ENCODE assay signal across 12 mouse cellular contexts in the genomic region with DNA sequence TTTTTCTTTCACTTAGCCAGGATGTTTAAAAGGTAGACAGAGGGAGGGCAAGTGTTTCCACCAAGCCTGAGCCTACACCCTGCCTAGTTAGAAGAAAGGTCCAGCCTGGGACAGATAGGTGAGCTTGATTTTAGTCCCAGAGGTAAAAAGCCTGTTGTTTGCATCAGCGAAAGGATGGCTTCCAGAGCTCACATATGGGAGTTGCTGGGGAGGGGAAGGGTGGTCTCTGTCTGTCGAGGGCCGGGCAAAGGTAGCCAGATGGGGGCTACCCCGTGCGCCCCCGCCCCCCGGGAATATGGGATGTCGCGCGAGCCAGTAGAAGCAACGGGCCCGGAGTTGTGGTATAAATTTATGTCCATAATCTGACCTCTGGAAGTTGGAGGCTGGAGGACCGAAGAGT. TPM values are rescaled to one million over a fixed set of nuclear protein-coding genes. Genes with fewer than 3 reads are reported as not detected.
A peak's percentile ranks its signal among the peaks of the same experiment; 100 is the strongest.
DNase-seq lines count a peak whose midpoint lies in the region; ATAC-seq and TF ChIP-seq lines count a peak whose summit lies in the region.
"Had no signal": no experiment of that assay in that cellular context is flagged by ENCODE, and none has a peak within 500 bp of the region (broad histone marks: within the 10 kb centered on the region; RNA-seq: fewer than 3 reads in every experiment).

No protein-coding gene starts in this region.

- no peaks in the 10 kb centered on the region for H3K36me3 ChIP-seq in kidney, postnatal 0 days (ENCODE audit: insufficient read depth, low read length)
- no peaks in the 10 kb centered on the region for H3K36me3 ChIP-seq in forebrain, embryonic 14.5 days (ENCODE audit: control insufficient read depth, insufficient read depth, low read length)
- no peaks in the 10 kb centered on the region for H3K36me3 ChIP-seq in limb, embryonic 12.5 days
- peaks cover 3% of the 10 kb centered on the region; the same call in 1 of the 2 replicates for H3K36me3 ChIP-seq in stomach, embryonic 14.5 days (ENCODE audit: control insufficient read depth, insufficient read depth, low read length)

- ATAC-seq in kidney, postnatal 0 days (replicated peaks; ENCODE audit: low FRiP score, low read depth) = no peak
- ATAC-seq in forebrain, embryonic 14.5 days = no peak
- ATAC-seq in limb, embryonic 12.5 days (ENCODE audit: insufficient number of reproducible peaks, insufficient read depth, low FRiP score, low TSS enrichment, low read depth) = no peak
- no peak for ATAC-seq in stomach, embryonic 14.5 days (ENCODE audit: insufficient number of reproducible peaks, insufficient read depth, low FRiP score, low read depth)
- no peak for ATAC-seq in monocyte, adult 5-6 weeks (replicated peaks; ENCODE audit: insufficient number of reproducible peaks, low FRiP score, low TSS enrichment, poor library complexity, severe bottlenecking)
- ATAC-seq in inflammation-experienced regulatory T-cells, adult 6 months = no peak

- TF ChIP-seq CTCF in kidney, postnatal 0 days (IDR thresholded peaks at IDR 0.05; ENCODE audit: low read depth) = no peak

- DNase-seq in kidney, postnatal 0 days (ENCODE audit: low spot score) = no peak
- DNase-seq in kidney, postnatal 36 days = no peak
- no peak for DNase-seq in forebrain, embryonic 14.5 days (ENCODE audit: low spot score)
- DNase-seq in adrenal gland, adult (ENCODE audit: inconsistent age in 2 of 2, low spot score in 1 of 2) = no peak
- DNase-seq: gastrocnemius, postnatal 36 days; thymus, postnatal 14 days had no signal

- no peaks in the 10 kb centered on the region for H3K9me3 ChIP-seq in kidney, postnatal 0 days (replicated peaks; ENCODE audit: low read length)
- no peaks in the 10 kb centered on the region for H3K9me3 ChIP-seq in forebrain, embryonic 14.5 days (replicated peaks; ENCODE audit: control insufficient read depth, low read length)
- H3K9me3 ChIP-seq in limb, embryonic 12.5 days = no peaks in the 10 kb centered on the region
- no peaks in the 10 kb centered on the region for H3K9me3 ChIP-seq in stomach, embryonic 14.5 days (ENCODE audit: control insufficient read depth, low read depth, low read length)

- peak overlapping the region; percentile 54 for H3K4me3 ChIP-seq in kidney, postnatal 0 days (replicated peaks; ENCODE audit: low read depth, low read length)
- peak overlapping the region; percentile 19; the same call in 1 of the 2 replicates for H3K4me3 ChIP-seq in forebrain, embryonic 14.5 days (ENCODE audit: low read depth, low read length)
- peak overlapping the region; percentile 39 for H3K4me3 ChIP-seq in limb, embryonic 12.5 days (replicated peaks)
- H3K4me3 ChIP-seq in stomach, embryonic 14.5 days (ENCODE audit: low read depth, low read length) = peak overlapping the region; percentile 69

- no peak overlapping the region; the same call in 1 of the 2 replicates for H3K27ac ChIP-seq in kidney, postnatal 0 days
- no peak overlapping the region for H3K27ac ChIP-seq in forebrain, embryonic 14.5 days (ENCODE audit: low read depth, low read length)
- H3K27ac ChIP-seq in limb, embryonic 12.5 days = no peak overlapping the region
- H3K27ac ChIP-seq in stomach, embryonic 14.5 days (ENCODE audit: low read length) = no peak overlapping the region
- H3K27ac ChIP-seq: layer of hippocampus, adult 2 months had no signal

- peaks cover 13% of the 10 kb centered on the region; the same call in 1 of the 2 replicates for H3K4me1 ChIP-seq in kidney, postnatal 0 days (replicated peaks; ENCODE audit: insufficient read depth, low read length)
- peaks cover 8% of the 10 kb centered on the region for H3K4me1 ChIP-seq in forebrain, embryonic 14.5 days (ENCODE audit: control insufficient read depth, insufficient read depth, low read length)
- H3K4me1 ChIP-seq in limb, embryonic 12.5 days (replicated peaks) = peaks cover 56% of the 10 kb centered on the region
- peaks cover 13% of the 10 kb centered on the region; the same call in 1 of the 2 replicates for H3K4me1 ChIP-seq in stomach, embryonic 14.5 days (ENCODE audit: control insufficient read depth, insufficient read depth, low read length)

- H3K4me2 ChIP-seq in kidney, postnatal 0 days (ENCODE audit: low read length) = peak overlapping the region; percentile 90
- H3K4me2 ChIP-seq in forebrain, embryonic 14.5 days (ENCODE audit: low read length) = peak overlapping the region; percentile 43
- peak overlapping the region; percentile 66 for H3K4me2 ChIP-seq in limb, embryonic 12.5 days
- H3K4me2 ChIP-seq in stomach, embryonic 14.5 days (replicated peaks; ENCODE audit: low read depth, low read length) = peak overlapping the region; percentile 78

- H3K9ac ChIP-seq in kidney, postnatal 0 days (ENCODE audit: low read depth, low read length) = no peak overlapping the region; the same call in 1 of the 2 replicates
- no peak overlapping the region for H3K9ac ChIP-seq in forebrain, embryonic 14.5 days (ENCODE audit: low read length)
- H3K9ac ChIP-seq in limb, embryonic 12.5 days (replicated peaks) = no peak overlapping the region
- no peak overlapping the region; the same call in 1 of the 2 replicates for H3K9ac ChIP-seq in stomach, embryonic 14.5 days (replicated peaks; ENCODE audit: low read depth, low read length)

- H3K27me3 ChIP-seq in kidney, postnatal 0 days (ENCODE audit: insufficient read depth, low read length) = peaks cover 19% of the 10 kb centered on the region
- peaks cover 86% of the 10 kb centered on the region for H3K27me3 ChIP-seq in forebrain, embryonic 14.5 days (replicated peaks; ENCODE audit: control insufficient read depth, insufficient read depth, low read length)
- H3K27me3 ChIP-seq in limb, embryonic 12.5 days = peaks cover 99% of the 10 kb centered on the region
- H3K27me3 ChIP-seq in stomach, embryonic 14.5 days (ENCODE audit: control insufficient read depth, insufficient read depth, low read length) = peaks cover 9% of the 10 kb centered on the region; the same call in 1 of the 2 replicates

- 4% methylated on average over 13 of the region's 13 CpGs for WGBS in kidney, postnatal 0 days
- WGBS in forebrain, embryonic 14.5 days = 1% methylated on average over 13 of the region's 13 CpGs
- 3% methylated on average over 13 of the region's 13 CpGs for WGBS in limb, embryonic 12.5 days
- 6% methylated on average over 13 of the region's 13 CpGs for WGBS in stomach, embryonic 14.5 days

RNA-seq across cellular contexts. Expression of gene Gdnf, which starts 4.3 kb away (rescaled TPM):
- 5.2 and 5.8 TPM in 2 replicates for polyA plus RNA-seq in kidney, postnatal 0 days (2015; fragmentation: Nextera tagmentation; extraction: Ambion mirVana)
- polyA plus RNA-seq in forebrain, embryonic 14.5 days (2014; fragmentation: Nextera tagmentation; extraction: Ambion mirVana) = 0.04 TPM in 1 of 2 replicates, not detected in the other
- 0.25 and 0.49 TPM in 2 replicates for polyA plus RNA-seq in limb, embryonic 12.5 days (2016; fragmentation: Nextera tagmentation; extraction: Ambion mirVana)
- polyA plus RNA-seq in stomach, embryonic 14.5 days (2014; fragmentation: Nextera tagmentation; extraction: Ambion mirVana) = 3.7 and 4.3 TPM in 2 replicates
- total RNA-seq in monocyte, adult 5-6 weeks (2017) = 0.32 to 0.78 TPM (median 0.57 TPM) in 3 replicates
- not detected for polyA plus RNA-seq in inflammation-experienced regulatory T-cells, adult 6 months (2017; shearing (Covaris generic))
- total RNA-seq: common myeloid progenitor, adult 5-6 weeks had no signal

Comparison
In these comparisons a context has a peak if more than half of its experiments do, and no peak if none do; other contexts are left out.
1. H3K4me3 ChIP-seq: peak in every context shown above with its lines; median percentile 69 in stomach, embryonic 14.5 days; 54 in kidney, postnatal 0 days; 39 in limb, embryonic 12.5 days; 19 in forebrain, embryonic 14.5 days.